In genomic region chr11:117330951-117331254, GRCm38 (mm10) we compare ENCODE assay signal across 9 mouse cellular contexts.
DNase-seq lines count a peak whose midpoint lies in the region; ATAC-seq lines count a peak whose summit lies in the region.
"Had no signal": no experiment of that assay in that cellular context is flagged by ENCODE, and none has a peak within 500 bp of the region (broad histone marks: within the 10 kb centered on the region; RNA-seq: fewer than 3 reads in every experiment).

No protein-coding gene starts in this region.

- peaks cover 25% of the 10 kb centered on the region for H3K36me3 ChIP-seq in hindbrain, embryonic 10.5 days
- no peaks in the 10 kb centered on the region for H3K36me3 ChIP-seq in liver, embryonic 15.5 days (replicated peaks)

- peak overlapping the region; percentile 78 for H3K4me2 ChIP-seq in liver, embryonic 15.5 days

- H3K4me3 ChIP-seq in hindbrain, embryonic 10.5 days = peak overlapping the region; percentile 79
- H3K4me3 ChIP-seq in liver, embryonic 15.5 days (replicated peaks) = peak overlapping the region; percentile 61; the same call in 1 of the 2 replicates

- 15% methylated on average over 7 of the region's 7 CpGs for WGBS in hindbrain, embryonic 10.5 days
- 9% methylated on average over 7 of the region's 7 CpGs for WGBS in liver, embryonic 15.5 days (ENCODE audit: insufficient replicate concordance)

- ATAC-seq in liver, embryonic 15.5 days (ENCODE audit: insufficient read depth) = no peak

- no peaks in the 10 kb centered on the region for H3K9me3 ChIP-seq in hindbrain, embryonic 10.5 days
- H3K9me3 ChIP-seq in liver, embryonic 15.5 days (replicated peaks) = no peaks in the 10 kb centered on the region

- no peaks in the 10 kb centered on the region for H3K27me3 ChIP-seq in hindbrain, embryonic 10.5 days (ENCODE audit: insufficient read depth, poor library complexity, severe bottlenecking)
- no peaks in the 10 kb centered on the region for H3K27me3 ChIP-seq in liver, embryonic 15.5 days

- H3K9ac ChIP-seq in liver, embryonic 15.5 days = no peak overlapping the region

- H3K27ac ChIP-seq in hindbrain, embryonic 10.5 days = peak overlapping the region; percentile 99
- H3K27ac ChIP-seq in liver, embryonic 15.5 days (replicated peaks) = peak overlapping the region; percentile 79; the same call in 1 of the 2 replicates

- H3K4me1 ChIP-seq in hindbrain, embryonic 10.5 days (replicated peaks) = peaks cover 88% of the 10 kb centered on the region
- H3K4me1 ChIP-seq in liver, embryonic 15.5 days (replicated peaks) = peaks cover 84% of the 10 kb centered on the region

- DNase-seq in heart, adult 11 months = peak; percentile 94
- DNase-seq in heart, postnatal 14 days = no peak
- peak; percentile 25 for DNase-seq in 3T3-L1 (ENCODE audit: low read depth, low spot score)
- no peak for DNase-seq in hindbrain, embryonic 10.5 days (ENCODE audit: low spot score)
- no peak for DNase-seq in right cerebral cortex, postnatal 36 days (ENCODE audit: low spot score in 2 of 2)
- no peak for DNase-seq in c-Kit-positive CD71-positive TER-119-positive erythroid progenitor cells, embryonic 14.5 days (ENCODE audit: low spot score)
- no peak for DNase-seq in left cerebral cortex, adult 8-10 months (ENCODE audit: low spot score in 2 of 2)
- DNase-seq: kidney, adult 2 months had no signal

- intact Hi-C loops in heart, postnatal 14 days (cut with DNase I) = no loop called here

Comparison
In these comparisons a context has a peak if more than half of its experiments do, and no peak if none do; other contexts are left out.
1. DNase-seq: peak in heart, adult 11 months (single experiment) and 3T3-L1 (single experiment); none in heart, postnatal 14 days (0 of 2), hindbrain, embryonic 10.5 days (single experiment), right cerebral cortex, postnatal 36 days (0 of 2), c-Kit-positive CD71-positive TER-119-positive erythroid progenitor cells, embryonic 14.5 days (single experiment) and left cerebral cortex, adult 8-10 months (0 of 2).